Mouse (Mus musculus) MEL (cell line): ENCODE data around the gene Srgap3. TPM values are rescaled to one million over a fixed set of nuclear protein-coding genes. Genes with fewer than 3 reads are reported as not detected.

ENCODE experiments used
- DNase-seq: peaks from one replicate; pipeline ENCODE4 v3.0.0; 2011; ENCODE audit warnings: low read depth, low spot score
- H3K27ac ChIP-seq: 2 replicates; pipeline ENCODE4 v1.5.1; 2012; ENCODE audit warnings: low read depth, mild to moderate bottlenecking, control low read depth, low read length, moderate library complexity; ENCODE audit not compliant: control insufficient read depth
- H3K27me3 ChIP-seq, 2 experiments: fragments of 150-350 bp in 1 of 2; sonication (generic) in 1 of 2; 2 replicates each; pipeline ENCODE4 v1.6.1; 2012; ENCODE audit warnings: low read length in 2 of 2, mild to moderate bottlenecking in 2 of 2, improper control_type of control experiment in 1 of 2, moderate library complexity in 1 of 2; ENCODE audit not compliant: insufficient read depth in 2 of 2, control insufficient read depth in 1 of 2
- H3K36me3 ChIP-seq, 2 experiments: 2 replicates each; pipeline ENCODE4 v1.6.1; 2012 to 2014; ENCODE audit warnings: low read length in 2 of 2, improper control_type of control experiment in 1 of 2, inconsistent platforms in 1 of 2, mild to moderate bottlenecking in 1 of 2; ENCODE audit not compliant: insufficient read depth in 2 of 2, control insufficient read depth in 1 of 2
- H3K4me1 ChIP-seq, 2 experiments: fragments of 150-350 bp in 1 of 2; sonication (generic) in 1 of 2; 2 replicates each; pipeline ENCODE4 v1.6.1; 2012; ENCODE audit warnings: low read length in 2 of 2, improper control_type of control experiment in 1 of 2, mild to moderate bottlenecking in 1 of 2; ENCODE audit not compliant: insufficient read depth in 2 of 2, control insufficient read depth in 1 of 2
- H3K4me3 ChIP-seq, 2 experiments: fragments of 150-350 bp in 1 of 2; sonication (generic) in 1 of 2; 2 replicates each; pipeline ENCODE4 v1.5.1; 2012; ENCODE audit warnings: low read depth in 2 of 2, low read length in 2 of 2, mild to moderate bottlenecking in 2 of 2, moderate library complexity in 2 of 2, control low read depth in 1 of 2, improper control_type of control experiment in 1 of 2; ENCODE audit not compliant: control insufficient read depth in 1 of 2, insufficient read depth in 1 of 2
- H3K79me2 ChIP-seq: 2 replicates; pipeline ENCODE4 v1.6.1; 2012; ENCODE audit warnings: mild to moderate bottlenecking, low read length, moderate library complexity; ENCODE audit not compliant: control insufficient read depth, poor library complexity, insufficient read depth
- H3K9ac ChIP-seq: 2 replicates; pipeline ENCODE4 v1.6.1; 2012; ENCODE audit warnings: low read depth, mild to moderate bottlenecking, control low read depth, low read length, moderate library complexity; ENCODE audit not compliant: control insufficient read depth, poor library complexity, severe bottlenecking
- H3K9me3 ChIP-seq: fragments of 150-350 bp; sonication (generic); replicated peaks from 2 replicates; pipeline ENCODE4 v1.6.1; 2012; ENCODE audit warnings: mild to moderate bottlenecking, low read length, improper control_type of control experiment, moderate library complexity; ENCODE audit not compliant: insufficient read depth
- BHLHE40 ChIP-seq: IDR thresholded peaks from 2 replicates; pipeline ENCODE4 v1.6.1; 2012; ENCODE audit warnings: low read depth, mild to moderate bottlenecking, inconsistent platforms, low read length, improper control_type of control experiment, borderline replicate concordance
- CHD1 ChIP-seq: IDR thresholded peaks from 2 replicates; pipeline ENCODE4 v1.6.1; 2012; ENCODE audit warnings: low read depth, mild to moderate bottlenecking, inconsistent platforms, low read length, improper control_type of control experiment
- E2F4 ChIP-seq: IDR thresholded peaks from 2 replicates; pipeline ENCODE4 v1.6.1; 2011; ENCODE audit warnings: low read depth, low read length, improper control_type of control experiment, borderline replicate concordance
- EP300 ChIP-seq, 2 experiments: IDR thresholded peaks; 2 replicates each; pipeline ENCODE4 v1.6.1; 2011; ENCODE audit warnings: improper control_type of control experiment in 2 of 2, low read length in 2 of 2, low read depth in 1 of 2, mild to moderate bottlenecking in 1 of 2
- GATA1 ChIP-seq: IDR thresholded peaks from 2 replicates; pipeline ENCODE4 v1.6.1; 2011; ENCODE audit warnings: low read depth, low read length, improper control_type of control experiment
- HCFC1 ChIP-seq: IDR thresholded peaks from 2 replicates; pipeline ENCODE4 v1.6.1; 2012; ENCODE audit warnings: low read depth, mild to moderate bottlenecking, inconsistent platforms, low read length, improper control_type of control experiment, moderate library complexity
- MAFK ChIP-seq: IDR thresholded peaks from 2 replicates; pipeline ENCODE4 v1.6.1; 2011; ENCODE audit warnings: low read depth, mild to moderate bottlenecking, low read length, improper control_type of control experiment, borderline replicate concordance
- MYB ChIP-seq: IDR thresholded peaks from 2 replicates; pipeline ENCODE4 v1.6.1; 2011; ENCODE audit warnings: mild to moderate bottlenecking, low read depth, low read length, improper control_type of control experiment
- MYC ChIP-seq: IDR thresholded peaks from 2 replicates; pipeline ENCODE4 v1.6.1; 2011; ENCODE audit warnings: low read depth, mild to moderate bottlenecking, low read length, improper control_type of control experiment, moderate library complexity
- POLR2AphosphoS2 ChIP-seq: IDR thresholded peaks from 2 replicates; pipeline ENCODE4 v1.6.1; 2011; ENCODE audit warnings: low read length, improper control_type of control experiment
- RAD21 ChIP-seq: IDR thresholded peaks from 2 replicates; pipeline ENCODE4 v1.6.1; 2011; ENCODE audit warnings: mild to moderate bottlenecking, low read depth, low read length, improper control_type of control experiment
- TBP ChIP-seq: IDR thresholded peaks from 2 replicates; pipeline ENCODE4 v1.8.0; 2011; ENCODE audit warnings: low read depth, low read length, improper control_type of control experiment
- USF1 ChIP-seq: IDR thresholded peaks from 2 replicates; pipeline ENCODE4 v1.6.1; 2014; ENCODE audit warnings: low read depth, mild to moderate bottlenecking, inconsistent platforms, low read length, improper control_type of control experiment, moderate library complexity
- polyA plus RNA-seq, 2 experiments: library from polyadenylated mRNA; stranded (reverse) in 1 of 2; unstranded in 1 of 2; fragments of >175 nt in 1 of 2; fragments of >200 nt in 1 of 2; gene quantifications; 2 replicates each; pipeline versions ENCODE4 v1.2.1 to v1.2.4; 2012; ENCODE audit warnings: low replicate concordance in 2 of 2, low read depth in 1 of 2; ENCODE audit not compliant: insufficient read length in 2 of 2, insufficient read depth in 1 of 2, missing spikeins in 1 of 2
- total RNA-seq: library from RNA; depleted of rRNA; stranded (reverse); fragments of 300-350 nt; gene quantifications from 2 replicates; pipeline ENCODE4 v1.2.3, GENCODE M21; 2012

Srgap3 gene
- total and polyA plus RNA-seq, 3 experiments, result 0.31 to 0.75 TPM; not detected in 1

- Histone ChIP-seq H3K36me3 (no peaks in the 10 kb centered on the region), H3K4me1 (no peaks in the 10 kb centered on the region), H3K4me3 (no peak overlapping the region), H3K9ac (no peak overlapping the region), H3K9me3 (no peaks in the 10 kb centered on the region), H3K27me3 (no peaks in the 10 kb centered on the region), H3K27ac (no peak overlapping the region), H3K79me2 (no peaks in the 10 kb centered on the region)
- no peak for TF ChIP-seq USF1
- TF ChIP-seq E2F4, result no peak
- TF ChIP-seq POLR2AphosphoS2, result no peak
- no peak for DNase-seq
Measured at GRCm38 (mm10) chr6:112972858-112973631, 26.0 kb upstream of the Srgap3 start.

- TF ChIP-seq USF1, result no peak
- TF ChIP-seq HCFC1, result no peak
- TF ChIP-seq RAD21, result no peak
- TF ChIP-seq BHLHE40, result no peak
- no peak for TF ChIP-seq GATA1
- no peak for TF ChIP-seq MAFK
- no peak for TF ChIP-seq EP300 (IDR thresholded peaks at IDR 0.05; ENCODE audit: low read depth in 1 of 2, low read length in 2 of 2)
- H3K4me1 ChIP-seq, result no peaks in the 10 kb centered on the region
Measured at GRCm38 (mm10) chr6:112972127-112972526, 25.1 kb upstream of the Srgap3 start.

GRCm38 (mm10) chr6:112971116-112971768 lies 24.2 kb upstream of the Srgap3 start:
- no peaks in the 10 kb centered on the region for H3K4me1 ChIP-seq
- DNase-seq, result no peak
- no peak overlapping the region for H3K27ac ChIP-seq
- no peak overlapping the region for H3K4me3 ChIP-seq
- no peaks in the 10 kb centered on the region for H3K9me3 ChIP-seq
- H3K9ac ChIP-seq, result no peak overlapping the region
- H3K79me2 ChIP-seq, result no peaks in the 10 kb centered on the region
- no peaks in the 10 kb centered on the region for H3K36me3 ChIP-seq
- TF ChIP-seq MYC (no peak), HCFC1 (no peak), TBP (no peak), MYB (no peak), POLR2AphosphoS2 (no peak), CHD1 (no peak)
- H3K27me3 ChIP-seq, result no peaks in the 10 kb centered on the region

More at GRCm38 (mm10) chr6:112972127-112972526, 25.1 kb upstream of the Srgap3 start:
- Histone ChIP-seq H3K27ac (no peak overlapping the region), H3K79me2 (no peaks in the 10 kb centered on the region), H3K27me3 (no peaks in the 10 kb centered on the region), H3K9me3 (no peaks in the 10 kb centered on the region), H3K4me3 (no peak overlapping the region), H3K9ac (no peak overlapping the region), H3K36me3 (no peaks in the 10 kb centered on the region)
- no peak for DNase-seq
